Mouse (Mus musculus): ENCODE results near the gene Plxna1. TPM values are rescaled to one million over a fixed set of nuclear protein-coding genes. Genes with fewer than 3 reads are reported as not detected.

Plxna1 gene
- total and polyA plus RNA-seq, 3 experiments = 7.2 to 25.8 TPM; not detected in 1

DNA sequence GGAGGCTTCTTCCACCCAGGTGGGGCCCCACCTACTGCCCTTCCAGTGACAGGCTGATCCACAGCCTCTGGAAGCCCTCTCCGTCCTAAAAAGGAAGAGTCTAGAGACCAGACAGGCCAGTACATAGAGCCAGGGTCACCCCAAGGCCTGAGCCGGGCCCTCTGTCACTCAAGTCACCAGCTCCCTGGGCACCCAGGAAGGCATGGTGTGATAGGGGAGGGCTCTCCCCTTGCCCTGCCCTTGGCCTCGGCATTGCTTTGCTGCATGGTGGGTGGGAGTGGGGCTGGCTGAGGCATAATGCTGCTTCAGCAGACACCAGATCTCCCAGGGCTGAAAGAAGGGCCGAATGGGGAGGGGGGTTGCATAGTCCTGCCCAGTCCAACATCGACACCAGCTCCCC lies 8.3 kb downstream of the Plxna1 start:
- Histone ChIP-seq H3K9ac (ENCODE audit: control insufficient read depth, low read depth, low read length, poor library complexity, severe bottlenecking) (no peak overlapping the region), H3K79me2 (ENCODE audit: control insufficient read depth, insufficient read depth, low read length, poor library complexity) (no peaks in the 10 kb centered on the region; the same call in 1 of the 2 replicates), H3K36me3 (ENCODE audit: control insufficient read depth in 1 of 2, insufficient read depth in 2 of 2, low read length in 2 of 2) (no peaks in the 10 kb centered on the region; a peak in 1 of 4 replicates), H3K27me3 (ENCODE audit: control insufficient read depth in 1 of 2, insufficient read depth in 2 of 2, low read length in 2 of 2) (no peaks in the 10 kb centered on the region), H3K4me1 (ENCODE audit: control insufficient read depth in 1 of 2, insufficient read depth in 2 of 2, low read length in 2 of 2) (no peaks in the 10 kb centered on the region), H3K4me3 (ENCODE audit: control insufficient read depth in 1 of 2, insufficient read depth in 1 of 2, low read depth in 2 of 2, low read length in 2 of 2) (no peak overlapping the region), H3K9me3 (replicated peaks; ENCODE audit: insufficient read depth, low read length) (no peaks in the 10 kb centered on the region), H3K27ac (ENCODE audit: control insufficient read depth, low read depth, low read length) (no peak overlapping the region)
- TF ChIP-seq USF2 (IDR thresholded peaks at IDR 0.05; ENCODE audit: borderline replicate concordance in 1 of 2, insufficient read depth in 1 of 2, low read depth in 1 of 2, low read length in 2 of 2) = no peak
- TF ChIP-seq BHLHE40 (IDR thresholded peaks at IDR 0.05; ENCODE audit: borderline replicate concordance, low read depth, low read length) = no peak
- no peak for DNase-seq (ENCODE audit: low read depth, low spot score)

DNA sequence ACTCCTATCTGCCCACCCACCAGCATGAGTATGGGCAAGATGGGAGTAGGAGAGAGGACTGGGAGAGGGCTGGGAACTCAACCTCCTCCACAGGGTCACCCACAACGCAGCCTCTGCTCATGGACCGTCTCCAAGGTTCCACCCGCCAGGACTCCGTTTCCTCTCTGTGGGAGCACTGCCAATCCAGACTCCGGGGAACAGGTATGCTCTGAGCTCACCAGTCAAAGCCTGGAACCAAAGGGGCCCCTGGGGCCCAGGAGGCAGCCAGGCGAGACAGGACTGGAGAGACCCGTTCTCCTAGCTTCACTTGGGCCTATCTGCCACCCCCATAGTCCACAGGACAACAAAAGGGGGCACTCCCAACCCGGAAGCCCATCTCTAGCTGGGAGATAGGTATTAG lies 9.3 kb downstream of the Plxna1 start:
- no peaks in the 10 kb centered on the region for H3K79me2 ChIP-seq (ENCODE audit: control insufficient read depth, insufficient read depth, low read length, poor library complexity)
- H3K9me3 ChIP-seq (replicated peaks; ENCODE audit: insufficient read depth, low read length) = no peaks in the 10 kb centered on the region
- H3K4me1 ChIP-seq (ENCODE audit: control insufficient read depth in 1 of 2, insufficient read depth in 2 of 2, low read length in 2 of 2) = no peaks in the 10 kb centered on the region
- H3K27ac ChIP-seq (ENCODE audit: control insufficient read depth, low read depth, low read length) = no peak overlapping the region
- no peaks in the 10 kb centered on the region for H3K27me3 ChIP-seq (ENCODE audit: control insufficient read depth in 1 of 2, insufficient read depth in 2 of 2, low read length in 2 of 2)
- DNase-seq (ENCODE audit: low read depth, low spot score) = no peak
- H3K36me3 ChIP-seq (ENCODE audit: control insufficient read depth in 1 of 2, insufficient read depth in 2 of 2, low read length in 2 of 2) = no peaks in the 10 kb centered on the region; a peak in 1 of 4 replicates
- TF ChIP-seq TAL1 (IDR thresholded peaks at IDR 0.05; ENCODE audit: low read length) (no peak), CHD1 (IDR thresholded peaks at IDR 0.05; ENCODE audit: low read depth, low read length) (no peak), BHLHE40 (IDR thresholded peaks at IDR 0.05; ENCODE audit: borderline replicate concordance, low read depth, low read length) (no peak), MAX (IDR thresholded peaks at IDR 0.05; ENCODE audit: low read length) (no peak), ZC3H11A (IDR thresholded peaks at IDR 0.05; ENCODE audit: low read depth, low read length) (no peak), RAD21 (IDR thresholded peaks at IDR 0.05; ENCODE audit: low read depth, low read length) (no peak), TCF12 (IDR thresholded peaks at IDR 0.05; ENCODE audit: low read depth, low read length) (no peak), POLR2AphosphoS5 (IDR thresholded peaks at IDR 0.05; ENCODE audit: borderline replicate concordance, low read depth, low read length) (no peak), KAT2A (conservative IDR thresholded peaks at IDR 0.05; ENCODE audit: low read depth, low read length) (no peak), HCFC1 (IDR thresholded peaks at IDR 0.05; ENCODE audit: low read depth, low read length) (no peak), GATA1 (IDR thresholded peaks at IDR 0.05; ENCODE audit: low read depth, low read length) (no peak), NRF1 (IDR thresholded peaks at IDR 0.05; ENCODE audit: insufficient read depth, low read depth, low read length, poor library complexity, severe bottlenecking) (no peak), POLR2AphosphoS2 (IDR thresholded peaks at IDR 0.05; ENCODE audit: low read length) (no peak), ZMIZ1 (IDR thresholded peaks at IDR 0.05; ENCODE audit: low read depth, low read length) (no peak), CTCF (IDR thresholded peaks at IDR 0.05 in 2 of 3, conservative IDR thresholded peaks at IDR 0.05 in 1 of 3; ENCODE audit: control insufficient read depth in 1 of 3, insufficient read depth in 1 of 3, low read depth in 2 of 3, low read length in 3 of 3, poor library complexity in 1 of 3, severe bottlenecking in 1 of 3) (no peak), RCOR1 (IDR thresholded peaks at IDR 0.05; ENCODE audit: low read depth, low read length) (no peak), CHD2 (IDR thresholded peaks at IDR 0.05; ENCODE audit: low read length) (no peak), USF2 (IDR thresholded peaks at IDR 0.05; ENCODE audit: borderline replicate concordance in 1 of 2, insufficient read depth in 1 of 2, low read depth in 1 of 2, low read length in 2 of 2) (no peak), TBP (IDR thresholded peaks at IDR 0.05; ENCODE audit: low read depth, low read length) (no peak), NELFE (IDR thresholded peaks at IDR 0.05; ENCODE audit: low read depth, low read length) (no peak)
- no peak overlapping the region for H3K4me3 ChIP-seq (ENCODE audit: control insufficient read depth in 1 of 2, insufficient read depth in 1 of 2, low read depth in 2 of 2, low read length in 2 of 2)
- no peak overlapping the region for H3K9ac ChIP-seq (ENCODE audit: control insufficient read depth, low read depth, low read length, poor library complexity, severe bottlenecking)

All from MEL (cell line).